ENCODE assay signal across 11 mouse cellular contexts in genomic region chr7:73208817-73209602, GRCm38 (mm10).
DNase-seq lines count a peak whose midpoint lies in the region; ATAC-seq lines count a peak whose summit lies in the region.
"Had no signal": no experiment of that assay in that cellular context is flagged by ENCODE, and none has a peak within 500 bp of the region (broad histone marks: within the 10 kb centered on the region; RNA-seq: fewer than 3 reads in every experiment).

No protein-coding gene starts in this region.

- peak overlapping the region; percentile 79 for H3K27ac ChIP-seq in lung, embryonic 16.5 days (ENCODE audit: low read length)
- peak overlapping the region; percentile 85 for H3K27ac ChIP-seq in hindbrain, embryonic 14.5 days
- H3K27ac ChIP-seq in stomach, embryonic 14.5 days (ENCODE audit: low read length): peak overlapping the region; percentile 82

- peak; percentile 49 for ATAC-seq in cerebellum, adult (ENCODE audit: insufficient number of reproducible peaks, low FRiP score, low TSS enrichment)
- peak; percentile 87 for ATAC-seq in lung, embryonic 16.5 days (ENCODE audit: low read depth)
- peak; percentile 92 for ATAC-seq in hindbrain, embryonic 14.5 days (ENCODE audit: low FRiP score)
- ATAC-seq in stomach, embryonic 14.5 days (ENCODE audit: insufficient number of reproducible peaks, insufficient read depth, low FRiP score, low read depth): peak; percentile 85

- H3K9me3 ChIP-seq in lung, embryonic 16.5 days (ENCODE audit: control insufficient read depth, low read length): 0 out of 2 replicates have a peak, but pooled peaks cover 4% of the 10 kb centered on the region
- H3K9me3 ChIP-seq in hindbrain, embryonic 14.5 days (ENCODE audit: control insufficient read depth, low read length): peaks cover 9% of the 10 kb centered on the region
- H3K9me3 ChIP-seq in stomach, embryonic 14.5 days (ENCODE audit: control insufficient read depth, low read depth, low read length): no peaks in the 10 kb centered on the region

- H3K9ac ChIP-seq in lung, embryonic 16.5 days (ENCODE audit: low read length): peak overlapping the region; percentile 32; the same call in 1 of the 2 replicates
- no peak overlapping the region for H3K9ac ChIP-seq in hindbrain, embryonic 14.5 days
- H3K9ac ChIP-seq in stomach, embryonic 14.5 days (replicated peaks; ENCODE audit: low read depth, low read length): no peak overlapping the region

- H3K4me2 ChIP-seq in lung, embryonic 16.5 days (ENCODE audit: low read depth, low read length): peak overlapping the region; percentile 37
- H3K4me2 ChIP-seq in hindbrain, embryonic 14.5 days (replicated peaks): 0 out of 2 replicates have a peak overlapping the region, but pooled peaks have one; percentile 19
- 0 out of 2 replicates have a peak overlapping the region, but pooled peaks have one; percentile 10 for H3K4me2 ChIP-seq in stomach, embryonic 14.5 days (replicated peaks; ENCODE audit: low read depth, low read length)

- no peaks in the 10 kb centered on the region for H3K36me3 ChIP-seq in lung, embryonic 16.5 days (ENCODE audit: control insufficient read depth, insufficient read depth, low read length)
- no peaks in the 10 kb centered on the region for H3K36me3 ChIP-seq in hindbrain, embryonic 14.5 days (replicated peaks; ENCODE audit: control insufficient read depth, insufficient read depth)
- H3K36me3 ChIP-seq in stomach, embryonic 14.5 days (ENCODE audit: control insufficient read depth, insufficient read depth, low read length): no peaks in the 10 kb centered on the region

- H3K4me1 ChIP-seq in lung, embryonic 16.5 days (replicated peaks; ENCODE audit: control insufficient read depth, insufficient read depth, low read length): peaks cover 14% of the 10 kb centered on the region
- peaks cover 39% of the 10 kb centered on the region for H3K4me1 ChIP-seq in hindbrain, embryonic 14.5 days (replicated peaks; ENCODE audit: control insufficient read depth, insufficient read depth, low read length)
- peaks cover 14% of the 10 kb centered on the region for H3K4me1 ChIP-seq in stomach, embryonic 14.5 days (ENCODE audit: control insufficient read depth, insufficient read depth, low read length)

- WGBS in lung, embryonic 16.5 days: 19% methylated on average over 17 of the region's 18 CpGs
- 8% methylated on average over 18 of the region's 18 CpGs for WGBS in hindbrain, embryonic 14.5 days
- WGBS in stomach, embryonic 14.5 days: 19% methylated on average over 18 of the region's 18 CpGs

- H3K27me3 ChIP-seq in lung, embryonic 16.5 days (ENCODE audit: control insufficient read depth, insufficient read depth, low read depth, low read length): no peaks in the 10 kb centered on the region
- H3K27me3 ChIP-seq in hindbrain, embryonic 14.5 days (ENCODE audit: control insufficient read depth, insufficient read depth, low read length): no peaks in the 10 kb centered on the region
- no peaks in the 10 kb centered on the region for H3K27me3 ChIP-seq in stomach, embryonic 14.5 days (ENCODE audit: control insufficient read depth, insufficient read depth, low read length)

- no peak for DNase-seq in cerebellum, adult 11-12 months
- no peak for DNase-seq in lung, postnatal 25 days (ENCODE audit: low spot score)
- peak; percentile 57 for DNase-seq in hindbrain, embryonic 14.5 days (ENCODE audit: low spot score)
- DNase-seq in thymus, postnatal 10 days (ENCODE audit: low spot score in 2 of 2): no peak
- no peak for DNase-seq in left cerebral cortex, adult 11 months (ENCODE audit: low spot score)
- DNase-seq: heart, adult 11 months; lung, adult 2 months; thymus, postnatal 25 days had no signal

- H3K4me3 ChIP-seq in lung, embryonic 16.5 days (ENCODE audit: low read length): no peak overlapping the region
- H3K4me3 ChIP-seq in hindbrain, embryonic 14.5 days (replicated peaks; ENCODE audit: low read length): no peak overlapping the region
- no peak overlapping the region for H3K4me3 ChIP-seq in stomach, embryonic 14.5 days (ENCODE audit: low read depth, low read length)
